In genomic region chr6:89359771-89360708, GRCm38 (mm10) we compare ENCODE assay signal across 8 mouse cellular contexts. TPM values are rescaled to one million over a fixed set of nuclear protein-coding genes. Genes with fewer than 3 reads are reported as not detected.
A peak's percentile ranks its signal among the peaks of the same experiment; 100 is the strongest.
DNase-seq lines count a peak whose midpoint lies in the region; ATAC-seq and TF ChIP-seq lines count a peak whose summit lies in the region.

No protein-coding gene starts in this region.

- no peak for ATAC-seq in neural tube, embryonic 11.5 days (ENCODE audit: insufficient read depth, low FRiP score, low TSS enrichment)
- no peak for ATAC-seq in hindbrain, embryonic 14.5 days (ENCODE audit: low FRiP score)
- no peak for ATAC-seq in granulocyte monocyte progenitor cell, adult 5-6 weeks (replicated peaks; ENCODE audit: poor library complexity, severe bottlenecking)
- no peak for ATAC-seq in activated CD4-positive, CD25-positive, alpha-beta regulatory T cell, adult 4 months

- peak overlapping the region; percentile 98 for H3K4me3 ChIP-seq in neural tube, embryonic 11.5 days (ENCODE audit: low read depth, low read length)
- peak overlapping the region; percentile 100 for H3K4me3 ChIP-seq in hindbrain, embryonic 14.5 days (replicated peaks; ENCODE audit: low read length)
- H3K4me3 ChIP-seq in myocyte = peak overlapping the region; percentile 73

- peak overlapping the region; percentile 0 for H3ac ChIP-seq in myocyte (ENCODE audit: control insufficient read depth, insufficient read length)

- H3K9ac ChIP-seq in neural tube, embryonic 11.5 days (ENCODE audit: low read length) = peak overlapping the region; percentile 18
- H3K9ac ChIP-seq in hindbrain, embryonic 14.5 days = peak overlapping the region; percentile 98

- peaks cover 66% of the 10 kb centered on the region for H3K79me2 ChIP-seq in myocyte (ENCODE audit: control insufficient read depth, insufficient read depth)

- no peak overlapping the region for H3K27ac ChIP-seq in neural tube, embryonic 11.5 days (ENCODE audit: low read depth, low read length)
- H3K27ac ChIP-seq in hindbrain, embryonic 14.5 days = peak overlapping the region; percentile 85

- H3K4me1 ChIP-seq in neural tube, embryonic 11.5 days (ENCODE audit: control insufficient read depth, insufficient read depth, low read length) = peaks cover 28% of the 10 kb centered on the region
- peaks cover 48% of the 10 kb centered on the region for H3K4me1 ChIP-seq in hindbrain, embryonic 14.5 days (replicated peaks; ENCODE audit: control insufficient read depth, insufficient read depth, low read length)

- no peaks in the 10 kb centered on the region for H3K9me3 ChIP-seq in neural tube, embryonic 11.5 days (ENCODE audit: control insufficient read depth, low read length)
- no peaks in the 10 kb centered on the region for H3K9me3 ChIP-seq in hindbrain, embryonic 14.5 days (ENCODE audit: control insufficient read depth, low read length)

- DNase-seq in adrenal gland, postnatal 10 days = peak; percentile 69
- no peak for DNase-seq in adrenal gland, adult 18-20 months (ENCODE audit: low spot score in 2 of 2)
- no peak for DNase-seq in neural tube, embryonic 11.5 days (ENCODE audit: low spot score)
- no peak for DNase-seq in neural tube, embryonic 10.5 days (ENCODE audit: extremely low spot score, low spot score)
- no peak for DNase-seq in hindbrain, embryonic 14.5 days (ENCODE audit: low spot score)

- 67% methylated on average over 20 of the region's 20 CpGs for WGBS in neural tube, embryonic 11.5 days
- 32% methylated on average over 20 of the region's 20 CpGs for WGBS in hindbrain, embryonic 14.5 days

- no peaks in the 10 kb centered on the region for H3K27me3 ChIP-seq in neural tube, embryonic 11.5 days (ENCODE audit: control insufficient read depth, insufficient read depth, low read length)
- H3K27me3 ChIP-seq in hindbrain, embryonic 14.5 days (ENCODE audit: control insufficient read depth, insufficient read depth, low read length) = no peaks in the 10 kb centered on the region
- no peaks in the 10 kb centered on the region for H3K27me3 ChIP-seq in myocyte (ENCODE audit: control insufficient read depth, insufficient read depth, insufficient read length)

- TF ChIP-seq POLR2A in myocyte (IDR thresholded peaks at IDR 0.05; ENCODE audit: insufficient read length, low read depth) = no peak

- H3K36me3 ChIP-seq in neural tube, embryonic 11.5 days (ENCODE audit: control insufficient read depth, insufficient read depth, low read length) = peaks cover 2% of the 10 kb centered on the region; the same call in 1 of the 2 replicates
- peaks cover 19% of the 10 kb centered on the region for H3K36me3 ChIP-seq in hindbrain, embryonic 14.5 days (replicated peaks; ENCODE audit: control insufficient read depth, insufficient read depth)
- H3K36me3 ChIP-seq in myocyte (ENCODE audit: control insufficient read depth, insufficient read depth) = no peaks in the 10 kb centered on the region

- H3K4me2 ChIP-seq in neural tube, embryonic 11.5 days (ENCODE audit: low read depth) = peak overlapping the region; percentile 74
- H3K4me2 ChIP-seq in hindbrain, embryonic 14.5 days (replicated peaks) = peak overlapping the region; percentile 97
- H3K4me2 ChIP-seq in myocyte (ENCODE audit: low read depth) = peak overlapping the region; percentile 96

TF ChIP-seq in myocyte, 11 proteins besides CTCF, POLR2A, EP300 and RAD21:
- no peak for TF ChIP-seq E2F4 (IDR thresholded peaks at IDR 0.05; ENCODE audit: insufficient read depth)
- no peak for TF ChIP-seq SRF (IDR thresholded peaks at IDR 0.05; ENCODE audit: control insufficient read depth, insufficient read length, low read depth)
- TF ChIP-seq POLR2AphosphoS2 (IDR thresholded peaks at IDR 0.05; ENCODE audit: insufficient read length, low read depth) = peak; percentile 7
- no peak for TF ChIP-seq CEBPB (IDR thresholded peaks at IDR 0.05; ENCODE audit: insufficient read depth, poor library complexity, severe bottlenecking)
- no peak for TF ChIP-seq TCF12 (IDR thresholded peaks at IDR 0.05; ENCODE audit: insufficient read depth, poor library complexity, severe bottlenecking)
TF ChIP-seq in myocyte: peak in this region for 1.

RNA-seq across cellular contexts. Expression of gene Plxna1, which starts 2.4 kb away (rescaled TPM):
- total RNA-seq in adrenal gland, postnatal 10 days (2021) = 10 to 100 TPM; 47.7 to 56.6 TPM
- 10 to 100 TPM; 41.0 to 84.6 TPM for total RNA-seq in adrenal gland, adult 18-20 months (2021)
- 32.8 and 38.3 TPM in 2 replicates for polyA plus RNA-seq in neural tube, embryonic 11.5 days (2014; fragmentation: Nextera tagmentation; extraction: Ambion mirVana)
- polyA plus RNA-seq in hindbrain, embryonic 14.5 days (2014; fragmentation: Nextera tagmentation; extraction: Ambion mirVana) = 47.3 and 53.3 TPM in 2 replicates
- 64.4 TPM for polyA plus RNA-seq in myocyte (2012; fragmentation: generic; extraction: Trizol)
- 1.2 and 6.9 TPM in 2 replicates for total RNA-seq in granulocyte monocyte progenitor cell, adult 5-6 weeks (2014; fragmentation: Nextera tagmentation)
- 1.0 and 1.3 TPM in 2 replicates for total RNA-seq in granulocyte monocyte progenitor cell, adult 5-6 weeks (2017)
- under 1 TPM; 0.52 to 0.99 TPM for polyA plus RNA-seq in activated CD4-positive, CD25-positive, alpha-beta regulatory T cell, adult 4 months (2017; shearing (Covaris generic))

Comparison
In these comparisons a context has a peak if more than half of its experiments do, and no peak if none do; other contexts are left out.
1. RNA of gene Plxna1, which starts 2.4 kb away (polyA plus RNA-seq): 64.4 TPM in myocyte (single experiment), 47.3 to 53.3 TPM in hindbrain, embryonic 14.5 days and 32.8 to 38.3 TPM in neural tube, embryonic 11.5 days; 0.52 to 0.99 TPM in activated CD4-positive, CD25-positive, alpha-beta regulatory T cell, adult 4 months; every median in the first group is over 10 times any median in the second.
2. Peak in every context shown above with its lines, with median percentiles within 50 percentile points of each other: H3K4me2 ChIP-seq and H3K4me3 ChIP-seq.